Mouse (Mus musculus): ENCODE measurements around the gene Tmcc2.

GRCm38 (mm10) chr1:132355162-132355601 lies 35.9 kb downstream of the Tmcc2 start:
- TF ChIP-seq HCFC1 (IDR thresholded peaks at IDR 0.05; ENCODE audit: low read depth, low read length) = no peak
- no peak for TF ChIP-seq POLR2AphosphoS2 (IDR thresholded peaks at IDR 0.05; ENCODE audit: low read depth, low read length)
- no peak for TF ChIP-seq CTCF (conservative IDR thresholded peaks at IDR 0.05 in 1 of 2, IDR thresholded peaks at IDR 0.05 in 1 of 2; ENCODE audit: low read depth in 2 of 2, low read length in 2 of 2)
- TF ChIP-seq MAX (IDR thresholded peaks at IDR 0.05; ENCODE audit: low read length) = no peak
- TF ChIP-seq EP300 (IDR thresholded peaks at IDR 0.05; ENCODE audit: low read length) = no peak
- no peak for TF ChIP-seq ELF1 (IDR thresholded peaks at IDR 0.05; ENCODE audit: low read depth, low read length)

All from CH12.LX (cell line).